Comparison of ENCODE assay signal across 8 mouse cellular contexts in genomic region chr13:55330567-55331400, GRCm38 (mm10). TPM values are rescaled to one million over a fixed set of nuclear protein-coding genes. Genes with fewer than 3 reads are reported as not detected.
DNase-seq lines count a peak whose midpoint lies in the region; ATAC-seq and TF ChIP-seq lines count a peak whose summit lies in the region.

No protein-coding gene starts in this region.

- TF ChIP-seq CTCF in lung, embryonic 14.5 days (IDR thresholded peaks at IDR 0.05; ENCODE audit: low read depth), result peak; percentile 63

- ATAC-seq in lung, embryonic 14.5 days (ENCODE audit: insufficient read depth), result no peak; the same call in 1 of the 2 replicates
- ATAC-seq in intestine, embryonic 15.5 days, result peak; percentile 21; the same call in 1 of the 2 replicates
- no peak for ATAC-seq in neural tube, embryonic 14.5 days (ENCODE audit: low read depth)

- no peaks in the 10 kb centered on the region for H3K9me3 ChIP-seq in lung, embryonic 14.5 days (ENCODE audit: low read depth, low read length)
- H3K9me3 ChIP-seq in embryonic facial prominence, embryonic 10.5 days, result no peaks in the 10 kb centered on the region
- no peaks in the 10 kb centered on the region for H3K9me3 ChIP-seq in intestine, embryonic 15.5 days
- H3K9me3 ChIP-seq in neural tube, embryonic 14.5 days (ENCODE audit: control insufficient read depth, low read length), result no peaks in the 10 kb centered on the region

- H3K27ac ChIP-seq in lung, embryonic 14.5 days (ENCODE audit: low read depth), result peak overlapping the region; percentile 95
- peak overlapping the region; percentile 95 for H3K27ac ChIP-seq in embryonic facial prominence, embryonic 10.5 days (replicated peaks)
- H3K27ac ChIP-seq in intestine, embryonic 15.5 days, result peak overlapping the region; percentile 93
- H3K27ac ChIP-seq in neural tube, embryonic 14.5 days (ENCODE audit: low read depth, low read length), result peak overlapping the region; percentile 66

- peak overlapping the region; percentile 65 for H3K4me3 ChIP-seq in lung, embryonic 14.5 days (ENCODE audit: low read depth, low read length)
- peak overlapping the region; percentile 74 for H3K4me3 ChIP-seq in embryonic facial prominence, embryonic 10.5 days
- H3K4me3 ChIP-seq in intestine, embryonic 15.5 days (replicated peaks), result peak overlapping the region; percentile 83
- H3K4me3 ChIP-seq in neural tube, embryonic 14.5 days (ENCODE audit: low read depth, low read length), result peak overlapping the region; percentile 55

- H3K36me3 ChIP-seq in lung, embryonic 14.5 days (ENCODE audit: insufficient read depth), result peaks cover 16% of the 10 kb centered on the region
- H3K36me3 ChIP-seq in embryonic facial prominence, embryonic 10.5 days (replicated peaks), result peaks cover 15% of the 10 kb centered on the region
- peaks cover 4% of the 10 kb centered on the region for H3K36me3 ChIP-seq in intestine, embryonic 15.5 days
- H3K36me3 ChIP-seq in neural tube, embryonic 14.5 days (ENCODE audit: control insufficient read depth, insufficient read depth, low read length), result peaks cover 5% of the 10 kb centered on the region; the same call in 1 of the 2 replicates

- peak overlapping the region; percentile 70 for H3K9ac ChIP-seq in lung, embryonic 14.5 days
- H3K9ac ChIP-seq in intestine, embryonic 15.5 days, result peak overlapping the region; percentile 72
- H3K9ac ChIP-seq in neural tube, embryonic 14.5 days (replicated peaks; ENCODE audit: low read depth, low read length), result no peak overlapping the region; the same call in 1 of the 2 replicates

- no peaks in the 10 kb centered on the region for H3K27me3 ChIP-seq in lung, embryonic 14.5 days (ENCODE audit: insufficient read depth, low read length)
- H3K27me3 ChIP-seq in embryonic facial prominence, embryonic 10.5 days (replicated peaks; ENCODE audit: low read depth, poor library complexity, severe bottlenecking), result peaks cover 10% of the 10 kb centered on the region; the same call in 1 of the 2 replicates
- no peaks in the 10 kb centered on the region for H3K27me3 ChIP-seq in intestine, embryonic 15.5 days (replicated peaks)
- H3K27me3 ChIP-seq in neural tube, embryonic 14.5 days (ENCODE audit: control insufficient read depth, insufficient read depth, low read length), result no peaks in the 10 kb centered on the region

- H3K4me1 ChIP-seq in lung, embryonic 14.5 days (ENCODE audit: insufficient read depth), result peaks cover 8% of the 10 kb centered on the region
- H3K4me1 ChIP-seq in embryonic facial prominence, embryonic 10.5 days, result peaks cover 45% of the 10 kb centered on the region
- peaks cover 32% of the 10 kb centered on the region for H3K4me1 ChIP-seq in intestine, embryonic 15.5 days (replicated peaks)
- H3K4me1 ChIP-seq in neural tube, embryonic 14.5 days (ENCODE audit: control insufficient read depth, insufficient read depth, low read length), result peaks cover 15% of the 10 kb centered on the region; the same call in 1 of the 2 replicates

- peak overlapping the region; percentile 90 for H3K4me2 ChIP-seq in lung, embryonic 14.5 days
- H3K4me2 ChIP-seq in intestine, embryonic 15.5 days (replicated peaks), result peak overlapping the region; percentile 89
- peak overlapping the region; percentile 70 for H3K4me2 ChIP-seq in neural tube, embryonic 14.5 days (ENCODE audit: low read depth, low read length)

- 36% methylated on average over 14 of the region's 14 CpGs for WGBS in lung, embryonic 14.5 days
- 43% methylated on average over 14 of the region's 14 CpGs for WGBS in embryonic facial prominence, embryonic 10.5 days
- WGBS in intestine, embryonic 15.5 days, result 53% methylated on average over 14 of the region's 14 CpGs
- 56% methylated on average over 14 of the region's 14 CpGs for WGBS in neural tube, embryonic 14.5 days

- no peak for DNase-seq in lung, embryonic 14.5 days
- DNase-seq in lung, adult 18-20 months, result no peak
- peak; percentile 25 for DNase-seq in embryonic facial prominence, embryonic 10.5 days (ENCODE audit: low spot score)
- DNase-seq in layer of hippocampus, postnatal 14 days (ENCODE audit: low spot score in 2 of 2), result no peak
- DNase-seq in urinary bladder, postnatal 4 days (ENCODE audit: low spot score in 2 of 2), result no peak
- DNase-seq in retina, postnatal 1 day, result no peak

RNA-seq across cellular contexts. Expression of gene Mxd3, which starts 1.2 kb away (rescaled TPM):
- 45.6 and 46.2 TPM in 2 replicates for polyA plus RNA-seq in lung, embryonic 14.5 days (2014; fragmentation: Nextera tagmentation; extraction: Ambion mirVana)
- polyA plus RNA-seq in embryonic facial prominence, embryonic 10.5 days (2016; fragmentation: Nextera tagmentation; extraction: Ambion mirVana), result 20.5 and 20.9 TPM in 2 replicates
- 22.3 and 26.0 TPM in 2 replicates for polyA plus RNA-seq in intestine, embryonic 15.5 days (2015; fragmentation: Nextera tagmentation; extraction: Ambion mirVana)
- 5.7 and 5.9 TPM in 2 replicates for polyA plus RNA-seq in neural tube, embryonic 14.5 days (2014; fragmentation: Nextera tagmentation; extraction: Ambion mirVana)
- 1 to 10 TPM; 1.5 to 3.4 TPM for total RNA-seq in layer of hippocampus, postnatal 14 days (2021)

RNA-seq across cellular contexts. Expression of gene Rab24, which starts 9.0 kb away (rescaled TPM):
- 74.1 and 80.9 TPM in 2 replicates for polyA plus RNA-seq in lung, embryonic 14.5 days (2014; fragmentation: Nextera tagmentation; extraction: Ambion mirVana)
- 70.4 and 73.3 TPM in 2 replicates for polyA plus RNA-seq in embryonic facial prominence, embryonic 10.5 days (2016; fragmentation: Nextera tagmentation; extraction: Ambion mirVana)
- polyA plus RNA-seq in intestine, embryonic 15.5 days (2015; fragmentation: Nextera tagmentation; extraction: Ambion mirVana), result 83.2 and 101 TPM in 2 replicates
- 99.0 and 101 TPM in 2 replicates for polyA plus RNA-seq in neural tube, embryonic 14.5 days (2014; fragmentation: Nextera tagmentation; extraction: Ambion mirVana)
- 10 to 100 TPM; 74.3 to 77.8 TPM for total RNA-seq in layer of hippocampus, postnatal 14 days (2021)

RNA-seq across cellular contexts. Expression of gene Prelid1, which starts 10.5 kb away (rescaled TPM):
- polyA plus RNA-seq in lung, embryonic 14.5 days (2014; fragmentation: Nextera tagmentation; extraction: Ambion mirVana), result 546 and 576 TPM in 2 replicates
- 460 and 481 TPM in 2 replicates for polyA plus RNA-seq in embryonic facial prominence, embryonic 10.5 days (2016; fragmentation: Nextera tagmentation; extraction: Ambion mirVana)
- polyA plus RNA-seq in intestine, embryonic 15.5 days (2015; fragmentation: Nextera tagmentation; extraction: Ambion mirVana), result 543 and 576 TPM in 2 replicates
- 316 and 329 TPM in 2 replicates for polyA plus RNA-seq in neural tube, embryonic 14.5 days (2014; fragmentation: Nextera tagmentation; extraction: Ambion mirVana)
- total RNA-seq in layer of hippocampus, postnatal 14 days (2021), result 100 to 1,000 TPM; 153 to 157 TPM

RNA-seq across cellular contexts. Expression of gene Lman2, which starts 31.8 kb away (rescaled TPM):
- 105 and 106 TPM in 2 replicates for polyA plus RNA-seq in lung, embryonic 14.5 days (2014; fragmentation: Nextera tagmentation; extraction: Ambion mirVana)
- 101 and 110 TPM in 2 replicates for polyA plus RNA-seq in embryonic facial prominence, embryonic 10.5 days (2016; fragmentation: Nextera tagmentation; extraction: Ambion mirVana)
- 121 and 128 TPM in 2 replicates for polyA plus RNA-seq in intestine, embryonic 15.5 days (2015; fragmentation: Nextera tagmentation; extraction: Ambion mirVana)
- polyA plus RNA-seq in neural tube, embryonic 14.5 days (2014; fragmentation: Nextera tagmentation; extraction: Ambion mirVana), result 36.5 and 49.9 TPM in 2 replicates
- 10 to 100 TPM; 52.4 to 53.9 TPM for total RNA-seq in layer of hippocampus, postnatal 14 days (2021)

RNA-seq across cellular contexts. Expression of gene Rgs14, which starts 38.7 kb away (rescaled TPM):
- 0.69 and 1.0 TPM in 2 replicates for polyA plus RNA-seq in lung, embryonic 14.5 days (2014; fragmentation: Nextera tagmentation; extraction: Ambion mirVana)
- 0.54 and 0.97 TPM in 2 replicates for polyA plus RNA-seq in embryonic facial prominence, embryonic 10.5 days (2016; fragmentation: Nextera tagmentation; extraction: Ambion mirVana)
- 0.85 and 1.2 TPM in 2 replicates for polyA plus RNA-seq in intestine, embryonic 15.5 days (2015; fragmentation: Nextera tagmentation; extraction: Ambion mirVana)
- polyA plus RNA-seq in neural tube, embryonic 14.5 days (2014; fragmentation: Nextera tagmentation; extraction: Ambion mirVana), result 0.11 and 0.32 TPM in 2 replicates
- total RNA-seq in layer of hippocampus, postnatal 14 days (2021), result 10 to 100 TPM; 58.6 to 63.4 TPM
